ENCODE assay signal across 33 mouse cellular contexts in the genomic region with DNA sequence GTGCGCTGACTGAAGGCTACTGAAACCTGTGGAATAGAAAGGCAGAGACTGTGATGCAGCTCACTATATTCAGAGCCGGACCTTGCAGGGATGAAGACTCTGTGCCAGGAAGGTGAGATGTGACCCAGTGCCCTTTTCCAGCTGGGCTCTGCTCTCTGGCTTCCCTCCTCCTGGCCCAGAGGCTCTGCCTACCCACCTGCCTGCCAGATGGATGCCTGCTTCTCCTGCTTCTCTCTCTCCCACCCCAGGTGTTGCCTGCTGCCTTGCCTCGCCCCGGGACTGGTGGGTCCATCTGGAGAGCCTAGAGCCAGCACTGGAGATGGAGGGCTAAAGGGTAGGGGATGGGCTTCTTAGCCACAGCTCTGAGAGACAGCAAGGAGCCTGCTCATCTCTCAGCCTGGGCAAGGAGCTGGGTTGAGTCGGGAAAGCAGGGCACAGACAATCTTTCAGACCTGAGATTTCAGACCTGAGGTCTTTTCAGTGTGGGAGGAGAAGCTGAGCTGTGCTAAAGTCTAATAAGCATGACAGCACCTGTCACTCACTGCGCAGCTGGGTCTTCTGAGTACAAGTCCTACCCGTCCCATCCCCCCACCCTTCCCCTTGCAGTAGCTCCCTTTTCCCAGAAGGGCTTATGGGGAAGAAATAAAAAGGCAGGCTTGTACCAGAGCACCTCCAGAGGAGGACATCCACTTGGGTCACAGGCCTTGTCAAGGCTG. TPM values are rescaled to one million over a fixed set of nuclear protein-coding genes. Genes with fewer than 3 reads are reported as not detected.
A peak's percentile ranks its signal among the peaks of the same experiment; 100 is the strongest.
DNase-seq lines count a peak whose midpoint lies in the region; ATAC-seq and TF ChIP-seq lines count a peak whose summit lies in the region.
"Had no signal": no experiment of that assay in that cellular context is flagged by ENCODE, and none has a peak within 500 bp of the region (broad histone marks: within the 10 kb centered on the region; RNA-seq: fewer than 3 reads in every experiment).

No protein-coding gene starts in this region.

- no peaks in the 10 kb centered on the region for H3K27me3 ChIP-seq in embryonic facial prominence, embryonic 13.5 days
- no peaks in the 10 kb centered on the region for H3K27me3 ChIP-seq in embryonic facial prominence, embryonic 10.5 days (replicated peaks; ENCODE audit: low read depth, poor library complexity, severe bottlenecking)
- H3K27me3 ChIP-seq in hindbrain, embryonic 10.5 days (ENCODE audit: insufficient read depth, poor library complexity, severe bottlenecking) = 0 out of 2 replicates have a peak, but pooled peaks cover 4% of the 10 kb centered on the region
- no peaks in the 10 kb centered on the region for H3K27me3 ChIP-seq in hindbrain, embryonic 14.5 days (ENCODE audit: control insufficient read depth, insufficient read depth, low read length)
- H3K27me3 ChIP-seq in midbrain, embryonic 10.5 days (ENCODE audit: low read depth, poor library complexity, severe bottlenecking) = no peaks in the 10 kb centered on the region
- no peaks in the 10 kb centered on the region for H3K27me3 ChIP-seq in midbrain, postnatal 0 days (ENCODE audit: insufficient read depth, low read length)
- H3K27me3 ChIP-seq: heart, embryonic 13.5 days; intestine, embryonic 15.5 days; limb, embryonic 12.5 days; liver, embryonic 15.5 days; neural tube, embryonic 15.5 days had no signal

- ATAC-seq in embryonic facial prominence, embryonic 13.5 days (ENCODE audit: insufficient number of reproducible peaks, insufficient read depth, low FRiP score, low TSS enrichment, low read depth) = no peak
- ATAC-seq in hindbrain, embryonic 14.5 days (ENCODE audit: low FRiP score) = no peak
- no peak for ATAC-seq in midbrain, postnatal 0 days (ENCODE audit: low FRiP score)
- ATAC-seq: forebrain, postnatal 0 days; intestine, embryonic 15.5 days had no signal

- WGBS in embryonic facial prominence, embryonic 13.5 days = 73% methylated on average over 7 of the region's 7 CpGs
- 76% methylated on average over 7 of the region's 7 CpGs for WGBS in embryonic facial prominence, embryonic 10.5 days
- WGBS in hindbrain, embryonic 10.5 days = 70% methylated on average over 7 of the region's 7 CpGs
- WGBS in hindbrain, embryonic 14.5 days = 67% methylated on average over 7 of the region's 7 CpGs
- 78% methylated on average over 7 of the region's 7 CpGs for WGBS in midbrain, embryonic 10.5 days
- 67% methylated on average over 7 of the region's 7 CpGs for WGBS in midbrain, postnatal 0 days

- H3K4me3 ChIP-seq in embryonic facial prominence, embryonic 13.5 days = no peak overlapping the region
- H3K4me3 ChIP-seq in embryonic facial prominence, embryonic 10.5 days = no peak overlapping the region
- H3K4me3 ChIP-seq in hindbrain, embryonic 10.5 days = no peak overlapping the region
- H3K4me3 ChIP-seq in hindbrain, embryonic 14.5 days (replicated peaks; ENCODE audit: low read length) = no peak overlapping the region
- H3K4me3 ChIP-seq in midbrain, embryonic 10.5 days = no peak overlapping the region
- H3K4me3 ChIP-seq in midbrain, postnatal 0 days (ENCODE audit: low read depth, low read length) = no peak overlapping the region
- H3K4me3 ChIP-seq: forebrain, embryonic 10.5 days; heart, embryonic 13.5 days; intestine, embryonic 15.5 days; limb, embryonic 12.5 days; liver, embryonic 15.5 days; neural tube, embryonic 15.5 days had no signal

- no peak for DNase-seq in embryonic facial prominence, embryonic 10.5 days (ENCODE audit: low spot score)
- DNase-seq in hindbrain, embryonic 10.5 days (ENCODE audit: low spot score) = no peak
- no peak for DNase-seq in hindbrain, embryonic 14.5 days (ENCODE audit: low spot score)
- DNase-seq in midbrain, embryonic 10.5 days (ENCODE audit: low spot score) = no peak
- no peak for DNase-seq in midbrain, postnatal 0 days (ENCODE audit: low spot score)
- DNase-seq in brain, embryonic 14.5 days (ENCODE audit: low read depth) = peak; percentile 36
- no peak for DNase-seq in c-Kit-positive CD71-positive TER-119-positive erythroid progenitor cells, embryonic 14.5 days (ENCODE audit: low spot score)
- DNase-seq: adrenal gland, postnatal 10 days; cerebellum, adult 18-20 months; cerebellum, postnatal 25 days; forebrain, postnatal 0 days; heart, postnatal 10 days; kidney, adult 2 months; kidney, postnatal 36 days; lung, embryonic 14.5 days; lung, postnatal 14 days; right cerebral cortex, adult 18-20 months; spleen, adult 18-20 months; thymus, adult 18-20 months; thymus, postnatal 25 days had no signal

- no peaks in the 10 kb centered on the region for H3K36me3 ChIP-seq in embryonic facial prominence, embryonic 13.5 days
- H3K36me3 ChIP-seq in embryonic facial prominence, embryonic 10.5 days (replicated peaks) = no peaks in the 10 kb centered on the region
- no peaks in the 10 kb centered on the region for H3K36me3 ChIP-seq in hindbrain, embryonic 10.5 days
- no peaks in the 10 kb centered on the region for H3K36me3 ChIP-seq in hindbrain, embryonic 14.5 days (replicated peaks; ENCODE audit: control insufficient read depth, insufficient read depth)
- no peaks in the 10 kb centered on the region for H3K36me3 ChIP-seq in midbrain, embryonic 10.5 days
- H3K36me3 ChIP-seq in midbrain, postnatal 0 days (ENCODE audit: insufficient read depth, low read length) = no peaks in the 10 kb centered on the region
- H3K36me3 ChIP-seq: forebrain, embryonic 10.5 days; G1E; heart, embryonic 13.5 days; intestine, embryonic 15.5 days; limb, embryonic 12.5 days; liver, embryonic 15.5 days; neural tube, embryonic 15.5 days had no signal

- TF ChIP-seq CTCF in midbrain, postnatal 0 days (IDR thresholded peaks at IDR 0.05) = no peak
- TF ChIP-seq CTCF in brain, embryonic 14.5 days (IDR thresholded peaks at IDR 0.05; ENCODE audit: borderline replicate concordance, extremely low read depth, insufficient read depth, insufficient read length) = no peak

- peaks cover 21% of the 10 kb centered on the region for H3K4me1 ChIP-seq in embryonic facial prominence, embryonic 13.5 days
- peaks cover 42% of the 10 kb centered on the region for H3K4me1 ChIP-seq in embryonic facial prominence, embryonic 10.5 days
- H3K4me1 ChIP-seq in hindbrain, embryonic 10.5 days (replicated peaks) = peaks cover 48% of the 10 kb centered on the region
- 0 out of 2 replicates have a peak, but pooled peaks cover 7% of the 10 kb centered on the region for H3K4me1 ChIP-seq in hindbrain, embryonic 14.5 days (replicated peaks; ENCODE audit: control insufficient read depth, insufficient read depth, low read length)
- peaks cover 34% of the 10 kb centered on the region for H3K4me1 ChIP-seq in midbrain, embryonic 10.5 days
- no peaks in the 10 kb centered on the region for H3K4me1 ChIP-seq in midbrain, postnatal 0 days (ENCODE audit: insufficient read depth, low read length)
- H3K4me1 ChIP-seq: liver, embryonic 15.5 days had no signal

- H3K9me3 ChIP-seq in embryonic facial prominence, embryonic 13.5 days = no peaks in the 10 kb centered on the region
- H3K9me3 ChIP-seq in embryonic facial prominence, embryonic 10.5 days = no peaks in the 10 kb centered on the region
- no peaks in the 10 kb centered on the region for H3K9me3 ChIP-seq in hindbrain, embryonic 10.5 days
- H3K9me3 ChIP-seq in hindbrain, embryonic 14.5 days (ENCODE audit: control insufficient read depth, low read length) = no peaks in the 10 kb centered on the region
- H3K9me3 ChIP-seq in midbrain, embryonic 10.5 days (replicated peaks) = no peaks in the 10 kb centered on the region
- H3K9me3 ChIP-seq in midbrain, postnatal 0 days (ENCODE audit: low read length) = no peaks in the 10 kb centered on the region
- H3K9me3 ChIP-seq: forebrain, embryonic 10.5 days; heart, embryonic 13.5 days; intestine, embryonic 15.5 days; limb, embryonic 12.5 days; liver, embryonic 15.5 days; neural tube, embryonic 15.5 days had no signal

- H3K4me2 ChIP-seq in embryonic facial prominence, embryonic 13.5 days = no peak overlapping the region
- no peak overlapping the region for H3K4me2 ChIP-seq in hindbrain, embryonic 14.5 days (replicated peaks)
- no peak overlapping the region for H3K4me2 ChIP-seq in midbrain, postnatal 0 days (ENCODE audit: low read depth, low read length, poor library complexity, severe bottlenecking)
- H3K4me2 ChIP-seq: heart, embryonic 13.5 days; intestine, embryonic 15.5 days; limb, embryonic 12.5 days; liver, embryonic 15.5 days; lung, embryonic 14.5 days; neural tube, embryonic 15.5 days had no signal

- 0 out of 2 replicates have a peak overlapping the region, but pooled peaks have one; percentile 4 for H3K9ac ChIP-seq in embryonic facial prominence, embryonic 13.5 days
- no peak overlapping the region for H3K9ac ChIP-seq in hindbrain, embryonic 14.5 days
- no peak overlapping the region for H3K9ac ChIP-seq in midbrain, postnatal 0 days (replicated peaks; ENCODE audit: low read length, poor library complexity, severe bottlenecking)
- H3K9ac ChIP-seq: forebrain, postnatal 0 days; heart, embryonic 13.5 days; intestine, embryonic 15.5 days; limb, embryonic 12.5 days; liver, embryonic 15.5 days; lung, embryonic 14.5 days; neural tube, embryonic 15.5 days had no signal

- TF ChIP-seq POLR2A in brain, embryonic 14.5 days (IDR thresholded peaks at IDR 0.05; ENCODE audit: borderline replicate concordance, extremely low read depth, insufficient read depth, insufficient read length, poor library complexity, severe bottlenecking) = no peak

- no peak overlapping the region for H3K27ac ChIP-seq in embryonic facial prominence, embryonic 13.5 days
- H3K27ac ChIP-seq in embryonic facial prominence, embryonic 10.5 days (replicated peaks) = no peak overlapping the region
- peak overlapping the region; percentile 57; the same call in 1 of the 2 replicates for H3K27ac ChIP-seq in hindbrain, embryonic 10.5 days
- H3K27ac ChIP-seq in hindbrain, embryonic 14.5 days = no peak overlapping the region
- peak overlapping the region; percentile 52; the same call in 1 of the 2 replicates for H3K27ac ChIP-seq in midbrain, embryonic 10.5 days (replicated peaks)
- no peak overlapping the region for H3K27ac ChIP-seq in midbrain, postnatal 0 days (ENCODE audit: low read depth, low read length)
- H3K27ac ChIP-seq: forebrain, embryonic 10.5 days; heart, embryonic 13.5 days; intestine, embryonic 15.5 days; limb, embryonic 12.5 days; liver, embryonic 15.5 days; neural tube, embryonic 15.5 days had no signal

RNA-seq across cellular contexts. Expression of a gene that starts 39.7 kb away (rescaled TPM):
- 6.8 and 8.0 TPM in 2 replicates for polyA plus RNA-seq in embryonic facial prominence, embryonic 13.5 days (2015; fragmentation: Nextera tagmentation; extraction: Ambion mirVana)
- polyA plus RNA-seq in embryonic facial prominence, embryonic 10.5 days (2016; fragmentation: Nextera tagmentation; extraction: Ambion mirVana) = not detected in 2 replicates
- polyA plus RNA-seq in hindbrain, embryonic 10.5 days (2016; fragmentation: Nextera tagmentation; extraction: Ambion mirVana) = 0.10 TPM in 1 of 2 replicates, not detected in the other
- not detected in 2 replicates for polyA plus RNA-seq in hindbrain, embryonic 14.5 days (2014; fragmentation: Nextera tagmentation; extraction: Ambion mirVana)
- polyA plus RNA-seq in midbrain, embryonic 10.5 days (2016; fragmentation: Nextera tagmentation; extraction: Ambion mirVana) = not detected in 2 replicates
- total RNA-seq in midbrain, postnatal 0 days (2014; rRNA removed) = 0.38 TPM in 1 of 2 replicates, not detected in the other
- polyA plus RNA-seq in midbrain, postnatal 0 days (2015; fragmentation: Nextera tagmentation; extraction: Ambion mirVana) = 0.10 and 0.29 TPM in 2 replicates
- polyA plus RNA-seq in brain, embryonic 14.5 days (2012; rRNA removed) = 0.30 TPM in 1 of 2 replicates, not detected in the other
- total RNA-seq: adrenal gland, postnatal 10 days; forebrain, postnatal 0 days; G1E; heart, adult 8-10 months; heart, postnatal 10 days; hematopoietic stem cell, adult 5-6 weeks; layer of hippocampus, adult 8-10 months; layer of hippocampus, postnatal 25 days; liver, adult 2 months had no signal
- polyA plus RNA-seq: forebrain, embryonic 10.5 days; G1E; kidney, adult 2 months; liver, adult 2 months; liver, embryonic 15.5 days had no signal

Comparison
In these comparisons a context has a peak if more than half of its experiments do, and no peak if none do; other contexts are left out.
1. H3K27ac ChIP-seq: peak in hindbrain, embryonic 10.5 days (single experiment) and midbrain, embryonic 10.5 days (single experiment); none in embryonic facial prominence, embryonic 13.5 days (single experiment), embryonic facial prominence, embryonic 10.5 days (single experiment), hindbrain, embryonic 14.5 days (single experiment) and midbrain, postnatal 0 days (single experiment).